Mouse (Mus musculus) neural tube, embryonic 14.5 days (tissue): Measurements from ENCODE around the gene Rpl39. TPM values are rescaled to one million over a fixed set of nuclear protein-coding genes. Genes with fewer than 3 reads are reported as not detected.
"Not testable (repeated sequence)": the region's sequence is repeated elsewhere in the genome, so short reads cannot be mapped to it uniquely, and the experiment has no call there.

Experiments
- ATAC-seq: fragments of 200-750 bp; cut with Nextera tagmentation; 2 replicates; pipeline ENCODE4 v1.8.0; 2017; ENCODE audit warnings: low read depth, mild to moderate bottlenecking, moderate TSS enrichment, moderate library complexity
- H3K27ac ChIP-seq: fragments of 300-500 bp; sonication (generic); 2 replicates; pipeline ENCODE4 v1.5.1; 2014; ENCODE audit warnings: low read depth, mild to moderate bottlenecking, control low read depth, low read length, moderate library complexity, mixed read lengths
- H3K27me3 ChIP-seq: fragments of 300-500 bp; sonication (generic); 2 replicates; pipeline ENCODE4 v1.6.1; 2014; ENCODE audit warnings: low read length; ENCODE audit not compliant: control insufficient read depth, insufficient read depth
- H3K36me3 ChIP-seq: fragments of 300-500 bp; sonication (generic); 2 replicates; pipeline ENCODE4 v1.6.1; 2014; ENCODE audit warnings: low read length, mixed read lengths; ENCODE audit not compliant: control insufficient read depth, insufficient read depth
- H3K4me1 ChIP-seq: fragments of 300-500 bp; sonication (generic); 2 replicates; pipeline ENCODE4 v1.6.1; 2014; ENCODE audit warnings: low read length; ENCODE audit not compliant: control insufficient read depth, insufficient read depth
- H3K4me2 ChIP-seq: fragments of 300-500 bp; sonication (generic); 2 replicates; pipeline ENCODE4 v1.6.1; 2014; ENCODE audit warnings: mild to moderate bottlenecking, low read depth, low read length, control low read depth
- H3K4me3 ChIP-seq: fragments of 300-500 bp; sonication (generic); 2 replicates; pipeline ENCODE4 v1.5.1; 2014; ENCODE audit warnings: low read depth, low read length, control low read depth, mixed read lengths
- H3K9ac ChIP-seq: fragments of 300-500 bp; sonication (generic); replicated peaks from 2 replicates; pipeline ENCODE4 v1.6.1; 2014; ENCODE audit warnings: low read depth, mild to moderate bottlenecking, control low read depth, low read length, mixed read lengths
- H3K9me3 ChIP-seq: fragments of 300-500 bp; sonication (generic); 2 replicates; pipeline ENCODE4 v1.6.1; 2016; ENCODE audit warnings: low read length; ENCODE audit not compliant: control insufficient read depth
- WGBS: fragments of 180-500 bp; shearing (Covaris S2); extraction: QIAGEN DNeasy Blood & Tissue Kit; methylation state at CpG from one replicate; pipeline ENCODE4 v1.1.7; 2014; 5-methylcytosine and 5-hydroxymethylcytosine counted together
- polyA plus RNA-seq: library from polyadenylated mRNA; unstranded; fragments of >200 nt; fragmentation: Nextera tagmentation; extraction: Ambion mirVana; gene quantifications from 2 replicates; pipeline ENCODE4 v1.2.1, GENCODE M21; 2014

Gene Rpl39
- polyA plus RNA-seq, 1 experiment from 2014 or later, result 307 TPM

DNA sequence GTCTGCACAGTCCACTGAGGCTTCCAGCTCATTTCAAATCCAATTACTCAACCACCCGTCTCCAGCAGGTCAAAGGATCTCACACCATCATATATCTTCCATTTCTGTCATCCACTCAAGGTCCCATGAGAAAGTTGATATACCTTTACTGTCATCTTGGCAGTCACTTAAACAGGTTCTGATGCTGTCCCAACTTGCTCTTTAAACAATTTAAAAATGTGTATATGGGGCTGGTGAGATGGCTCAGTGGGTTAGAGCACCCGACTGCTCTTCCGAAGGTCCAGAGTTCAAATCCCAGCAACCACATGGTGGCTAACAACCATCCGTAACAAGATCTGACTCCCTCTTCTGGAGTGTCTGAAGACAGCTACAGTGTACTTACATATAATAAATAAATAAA lies 4.9 kb downstream of the Rpl39 start:
- ATAC-seq, H3K9ac ChIP-seq, H3K36me3 ChIP-seq, H3K9me3 ChIP-seq, H3K4me3 ChIP-seq, H3K27ac ChIP-seq, H3K4me2 ChIP-seq, H3K27me3 ChIP-seq, H3K4me1 ChIP-seq: not testable (repeated sequence)
- WGBS, result 62% methylated on average over 3 of the region's 4 CpGs

DNA sequence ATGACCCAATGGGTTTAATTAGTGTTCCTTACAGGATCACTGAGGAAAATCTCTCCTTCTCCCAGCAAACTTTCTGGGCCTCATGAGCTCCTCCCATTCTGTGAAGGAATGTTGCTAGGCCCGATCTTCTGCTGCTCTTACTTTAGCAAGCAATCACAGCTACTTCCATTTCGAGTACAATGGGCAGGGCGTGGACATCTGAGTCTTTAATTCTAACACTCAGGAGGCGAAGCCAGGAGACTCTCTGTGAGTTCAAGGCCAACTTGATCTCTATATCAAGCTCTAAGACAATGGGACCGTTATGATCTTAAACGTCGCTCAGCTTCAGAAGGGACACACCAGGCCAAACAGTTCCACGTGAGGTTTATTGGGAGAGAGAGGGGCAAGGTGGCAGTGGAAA lies 8.6 kb downstream of the Rpl39 start:
- H3K4me1 ChIP-seq, result no peaks in the 10 kb centered on the region
- H3K27ac ChIP-seq, result no peak overlapping the region
- 90% methylated on average over 8 of the region's 8 CpGs for WGBS
- H3K4me3 ChIP-seq, result no peak overlapping the region
- no peaks in the 10 kb centered on the region for H3K27me3 ChIP-seq
- no peak for ATAC-seq
- no peak overlapping the region for H3K4me2 ChIP-seq
- H3K9me3 ChIP-seq, result no peaks in the 10 kb centered on the region
- H3K36me3 ChIP-seq, result no peaks in the 10 kb centered on the region
- no peak overlapping the region for H3K9ac ChIP-seq

DNA sequence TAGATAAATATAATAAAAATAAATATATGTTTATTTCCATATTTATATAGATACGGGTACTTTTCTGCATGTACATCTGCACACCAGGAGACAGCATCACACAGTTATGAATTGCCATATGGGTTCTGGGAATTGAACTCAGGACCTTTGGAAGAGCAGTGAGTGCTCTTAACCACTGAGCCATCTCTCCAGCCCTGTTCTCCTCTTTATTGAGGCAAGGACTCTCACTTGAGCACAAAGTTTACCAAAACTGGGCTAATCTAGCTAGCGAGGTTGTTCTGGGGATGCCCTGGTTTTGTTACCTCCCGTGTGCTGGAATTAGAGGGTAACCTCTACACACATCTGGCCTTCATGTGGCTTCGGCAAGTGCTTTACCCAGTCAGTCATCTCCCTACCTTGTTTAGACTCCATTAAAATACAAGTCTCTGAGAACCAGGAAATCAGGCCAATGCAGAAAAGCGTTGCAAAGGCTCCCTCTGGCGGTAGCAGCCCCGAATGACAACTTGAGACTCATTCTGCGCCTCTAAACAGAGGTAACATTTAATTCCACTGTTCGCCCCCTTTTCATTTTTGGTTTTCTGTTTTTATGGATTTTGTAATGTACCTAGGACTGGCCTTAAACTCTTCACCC lies 10.8 kb downstream of the Rpl39 start:
- H3K27me3 ChIP-seq, result no peaks in the 10 kb centered on the region
- no peak overlapping the region for H3K4me2 ChIP-seq
- no peak overlapping the region for H3K4me3 ChIP-seq
- no peaks in the 10 kb centered on the region for H3K9me3 ChIP-seq
- WGBS, result 36% methylated on average over 9 of the region's 9 CpGs
- H3K27ac ChIP-seq, result no peak overlapping the region
- no peak overlapping the region for H3K9ac ChIP-seq
- H3K4me1 ChIP-seq, result no peaks in the 10 kb centered on the region
- no peaks in the 10 kb centered on the region for H3K36me3 ChIP-seq
- peak; percentile 65 for ATAC-seq

DNA sequence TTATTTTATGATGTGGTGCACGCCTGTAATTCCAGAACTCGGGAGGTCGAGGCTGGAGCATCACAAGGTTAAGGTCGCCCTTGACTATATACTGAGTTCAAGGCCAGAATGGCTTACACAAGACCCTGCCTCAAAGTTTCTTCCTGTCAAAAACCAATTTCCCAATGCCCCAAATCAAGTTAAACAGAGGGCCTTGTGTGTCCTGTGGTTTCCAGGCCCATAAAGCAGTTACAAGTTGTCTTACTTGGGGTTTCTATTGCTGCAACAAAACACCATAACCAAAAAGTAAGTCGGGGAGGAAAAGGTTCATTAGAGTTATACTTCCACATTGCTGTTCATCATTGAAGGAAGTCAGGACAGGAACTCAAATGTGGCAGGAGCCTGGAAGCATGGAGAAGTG lies 16.4 kb downstream of the Rpl39 start:
- Histone ChIP-seq H3K27ac (no peak overlapping the region), H3K27me3 (no peaks in the 10 kb centered on the region), H3K36me3 (no peaks in the 10 kb centered on the region), H3K4me2 (no peak overlapping the region), H3K9me3 (no peaks in the 10 kb centered on the region), H3K4me1 (no peaks in the 10 kb centered on the region), H3K9ac (no peak overlapping the region), H3K4me3 (no peak overlapping the region)
- WGBS, result 90% methylated on average over 5 of the region's 5 CpGs
- ATAC-seq, result no peak

DNA sequence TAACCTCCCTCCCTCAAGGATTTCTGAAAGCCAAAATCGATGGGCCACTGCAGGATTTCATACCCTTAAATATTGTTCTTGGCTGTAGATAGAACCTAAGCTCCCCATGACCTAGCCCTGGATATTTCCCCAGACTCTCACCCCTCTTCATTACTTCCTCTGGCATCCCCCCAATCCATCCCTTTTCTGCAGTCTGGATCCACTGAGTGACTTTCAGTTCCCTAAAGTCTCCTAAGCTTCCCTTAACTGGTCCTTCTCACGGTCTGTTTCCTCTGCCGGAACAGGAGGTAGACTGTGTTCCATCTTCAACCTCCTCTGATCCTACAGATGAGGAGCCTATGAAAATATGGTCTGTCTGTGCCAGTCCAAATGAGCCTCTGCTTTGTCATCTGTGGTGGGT lies 17.9 kb downstream of the Rpl39 start:
- no peaks in the 10 kb centered on the region for H3K27me3 ChIP-seq
- H3K9me3 ChIP-seq, result no peaks in the 10 kb centered on the region
- H3K4me2 ChIP-seq, result no peak overlapping the region
- no peaks in the 10 kb centered on the region for H3K4me1 ChIP-seq
- H3K36me3 ChIP-seq, result no peaks in the 10 kb centered on the region
- H3K4me3 ChIP-seq, result no peak overlapping the region
- 85% methylated on average over 3 of the region's 3 CpGs for WGBS
- H3K9ac ChIP-seq, result no peak overlapping the region
- no peak overlapping the region for H3K27ac ChIP-seq
- ATAC-seq, result no peak

DNA sequence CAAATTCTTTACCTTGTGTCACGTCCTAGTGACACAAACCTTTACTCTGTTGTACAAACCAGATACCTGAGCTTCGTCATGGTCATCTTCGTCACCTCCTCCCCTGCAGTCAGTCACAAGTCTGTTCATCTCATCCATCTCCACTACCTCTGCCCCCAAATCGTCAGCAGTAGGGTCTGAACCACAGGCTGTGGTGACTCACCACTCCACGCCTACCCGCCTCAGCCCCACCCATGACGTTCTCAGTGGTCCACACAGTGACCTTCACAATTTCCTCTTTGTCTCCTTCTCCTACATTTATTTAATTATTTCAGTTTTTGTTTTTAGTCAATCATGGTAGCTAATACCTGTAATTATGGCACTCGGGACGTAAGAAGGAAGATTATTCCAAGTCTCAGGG lies 21.3 kb downstream of the Rpl39 start:
- WGBS, result 87% methylated on average over 9 of the region's 9 CpGs
- no peak overlapping the region for H3K9ac ChIP-seq
- H3K4me3 ChIP-seq, result no peak overlapping the region
- no peak overlapping the region for H3K4me2 ChIP-seq
- ATAC-seq, result no peak
- no peaks in the 10 kb centered on the region for H3K36me3 ChIP-seq
- no peaks in the 10 kb centered on the region for H3K27me3 ChIP-seq
- H3K4me1 ChIP-seq, result no peaks in the 10 kb centered on the region
- no peak overlapping the region for H3K27ac ChIP-seq
- H3K9me3 ChIP-seq, result no peaks in the 10 kb centered on the region

DNA sequence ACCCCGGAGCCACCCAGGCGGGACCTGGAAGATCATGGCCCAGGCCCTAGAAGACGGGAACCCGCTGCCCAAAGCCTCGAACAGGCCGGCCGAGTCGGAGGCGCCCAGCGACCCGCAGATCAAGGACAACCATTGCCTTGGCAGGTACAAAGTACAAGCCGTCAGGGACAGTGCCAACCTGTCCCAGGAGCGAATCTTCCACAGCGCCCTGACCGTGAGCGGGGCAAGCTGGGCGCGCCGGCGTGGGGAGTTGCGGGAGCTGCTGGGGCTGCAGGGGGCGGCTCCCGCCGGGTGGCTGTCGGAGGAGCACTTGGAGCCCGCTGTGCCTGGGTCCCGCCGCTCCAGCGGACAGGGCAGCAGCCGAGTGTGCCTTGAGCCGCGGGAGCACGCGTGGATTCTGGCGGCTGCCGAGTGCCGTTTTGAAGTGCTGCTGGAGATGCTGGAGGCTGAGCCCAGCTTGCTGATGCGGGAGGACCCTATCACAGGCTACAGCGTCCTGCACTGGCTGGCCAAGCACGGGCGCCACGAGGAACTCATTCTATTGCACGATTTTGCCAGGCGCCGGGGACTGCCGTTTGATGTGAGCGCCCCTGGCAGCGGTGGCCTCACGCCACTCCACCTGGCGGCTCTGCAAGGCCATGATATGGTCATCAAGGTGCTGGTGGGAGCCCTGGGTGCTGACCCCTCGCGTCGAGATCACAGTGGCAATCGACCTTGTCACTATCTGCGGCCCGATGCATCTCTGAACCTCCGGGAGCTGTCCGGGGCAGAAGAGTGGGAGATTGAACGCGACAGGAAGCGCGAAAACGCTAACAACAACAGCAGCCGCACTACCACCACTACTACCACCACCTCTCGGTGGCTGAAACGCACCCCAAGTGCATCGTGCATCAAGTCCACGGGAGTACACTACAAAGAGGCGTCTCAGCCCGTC lies 36.0 kb downstream of the Rpl39 start:
- H3K27me3 ChIP-seq, result 0 out of 2 replicates have a peak, but pooled peaks cover 3% of the 10 kb centered on the region
- ATAC-seq, result peak; percentile 60; the same call in 1 of the 2 replicates
- WGBS, result 12% methylated on average over 63 of the region's 70 CpGs

DNA sequence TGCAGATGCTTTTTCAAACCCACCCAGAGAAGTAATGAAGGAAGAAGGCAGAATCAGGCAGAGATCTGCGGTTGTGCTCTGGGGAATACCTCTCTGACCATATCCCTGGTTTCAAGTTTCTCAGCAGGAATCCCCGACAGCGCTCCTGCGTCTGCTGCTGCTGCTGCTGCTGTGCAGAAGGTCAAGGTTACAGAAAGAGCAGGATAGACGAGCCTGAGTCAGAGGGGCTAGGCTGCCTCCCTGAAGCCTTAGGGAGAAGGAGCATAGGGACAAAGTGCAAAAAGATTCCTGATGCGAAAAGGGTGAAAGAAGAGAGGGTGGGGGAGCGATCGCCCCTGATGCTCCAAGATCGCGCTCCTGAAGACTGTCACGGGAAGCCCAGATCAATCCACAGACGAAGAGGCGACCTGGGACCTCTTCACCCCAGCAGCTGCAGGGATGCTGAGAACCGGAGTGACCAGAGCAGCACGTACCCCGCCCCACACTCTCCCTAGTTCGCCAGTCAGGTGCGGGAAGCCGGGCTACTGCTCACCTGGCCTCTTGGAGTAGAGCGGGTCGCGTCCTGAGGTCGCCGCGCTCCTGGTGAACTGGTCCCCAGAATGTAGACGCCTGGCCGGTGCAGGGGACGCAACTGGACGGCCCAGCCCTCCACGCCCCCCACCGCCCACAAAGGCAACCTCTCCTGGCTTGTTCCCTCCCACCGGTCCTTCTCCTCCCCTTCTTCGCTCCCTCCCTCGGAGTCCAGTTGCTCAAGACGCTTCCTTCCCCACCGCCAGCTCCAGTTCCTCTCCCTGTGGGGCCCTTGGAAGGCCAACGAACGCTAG lies 36.9 kb downstream of the Rpl39 start, which contains the start of gene Sowahd:
Gene Sowahd (plus strand): TSS at position 780 of the 824 bp plus-strand sequence.
- H3K9me3 ChIP-seq, result no peaks in the 10 kb centered on the region
- 0 out of 2 replicates have a peak, but pooled peaks cover 3% of the 10 kb centered on the region for H3K27me3 ChIP-seq
- H3K4me3 ChIP-seq, result peak within 1 kb of the TSS; percentile 31
- H3K9ac ChIP-seq, result no peak within 1 kb of the TSS
- H3K4me2 ChIP-seq, result peak within 1 kb of the TSS; percentile 63
- no peak for ATAC-seq
- H3K4me1 ChIP-seq, result peaks cover 3% of the 10 kb centered on the region; the same call in 1 of the 2 replicates
- H3K27ac ChIP-seq, result no peak within 1 kb of the TSS
- 8% methylated on average over 36 of the region's 38 CpGs for WGBS
- H3K36me3 ChIP-seq, result no peaks in the 10 kb centered on the region

More for the DNA sequence above, 36.0 kb downstream of the Rpl39 start:
- Histone ChIP-seq H3K9me3 (no peaks in the 10 kb centered on the region), H3K36me3 (no peaks in the 10 kb centered on the region), H3K4me2 (peak overlapping the region; percentile 63), H3K4me3 (peak overlapping the region; percentile 31), H3K4me1 (peaks cover 3% of the 10 kb centered on the region; the same call in 1 of the 2 replicates), H3K9ac (no peak overlapping the region), H3K27ac (no peak overlapping the region)
